Mouse (Mus musculus) ES-Bruce4 (cell line): ENCODE results near the gene Ripply3. TPM values are rescaled to one million over a fixed set of nuclear protein-coding genes. Genes with fewer than 3 reads are reported as not detected.

Source experiments
- H3K27ac ChIP-seq: 2 replicates; pipeline ENCODE4 v1.5.1; 2012; ENCODE audit warnings: low read length, inconsistent platforms; ENCODE audit not compliant: insufficient read depth
- H3K27me3 ChIP-seq: 2 replicates; pipeline ENCODE4 v1.6.1; 2012; ENCODE audit warnings: mild to moderate bottlenecking, low read length, inconsistent platforms; ENCODE audit not compliant: control insufficient read depth, poor library complexity, insufficient read depth, severe bottlenecking
- H3K36me3 ChIP-seq: 2 replicates; pipeline ENCODE4 v1.6.1; 2012; ENCODE audit warnings: inconsistent platforms, mild to moderate bottlenecking, low read length, moderate library complexity; ENCODE audit not compliant: control insufficient read depth, poor library complexity, insufficient read depth, severe bottlenecking
- H3K4me1 ChIP-seq: one replicate; pipeline ENCODE4 v1.8.1; 2011; ENCODE audit warnings: low read length; ENCODE audit not compliant: control insufficient read depth, insufficient read depth
- H3K4me3 ChIP-seq: 2 replicates; pipeline ENCODE4 v1.5.1; 2011; ENCODE audit warnings: low read depth, mild to moderate bottlenecking, low read length
- H3K9ac ChIP-seq: 2 replicates; pipeline ENCODE4 v1.6.1; 2012; ENCODE audit warnings: low read depth, mild to moderate bottlenecking, inconsistent platforms; ENCODE audit not compliant: poor library complexity, severe bottlenecking
- H3K9me3 ChIP-seq: replicated peaks from 2 replicates; pipeline ENCODE4 v1.6.1; 2012; ENCODE audit warnings: mild to moderate bottlenecking, low read length, inconsistent platforms; ENCODE audit not compliant: control insufficient read depth, poor library complexity, insufficient read depth, severe bottlenecking
- CTCF ChIP-seq: IDR thresholded peaks from one replicate; pipeline ENCODE4 v1.8.1; 2011; ENCODE audit warnings: low read depth, low read length
- EP300 ChIP-seq: IDR thresholded peaks from 2 replicates; pipeline ENCODE4 v1.6.1; 2011; ENCODE audit warnings: low read depth, low read length; ENCODE audit not compliant: insufficient read depth
- POLR2A ChIP-seq: IDR thresholded peaks from one replicate; pipeline ENCODE4 v1.8.1; 2011; ENCODE audit warnings: low read length; ENCODE audit not compliant: insufficient read depth
- polyA plus RNA-seq: library from polyadenylated mRNA; stranded (reverse); fragments of >200 nt; gene quantifications from 2 replicates; pipeline ENCODE4 v1.2.4, GENCODE M21; 2011; ENCODE audit warnings: low read depth; ENCODE audit not compliant: missing spikeins, insufficient read depth, insufficient read length

Gene Ripply3
- polyA plus RNA-seq, 1 experiment, result 0.91 TPM

DNA sequence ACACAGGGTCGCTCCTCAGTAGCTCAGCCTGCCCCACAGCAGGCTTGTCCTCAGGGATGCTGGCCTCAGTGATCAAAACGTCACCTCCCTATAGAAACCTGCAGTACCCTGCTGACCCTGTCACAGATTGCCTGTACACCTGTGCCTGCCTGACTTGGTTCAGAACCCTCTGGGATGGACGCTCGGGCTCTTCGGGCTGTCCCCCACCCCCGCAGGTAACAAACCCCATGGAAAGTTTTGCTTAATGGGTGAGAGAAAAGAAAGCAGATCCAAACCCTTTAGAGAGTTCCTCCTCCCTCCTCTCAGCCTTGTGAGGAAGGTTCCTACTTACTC, 25.1 kb upstream of the Ripply3 start:
- peak overlapping the region; percentile 26 for H3K4me3 ChIP-seq
- H3K27me3 ChIP-seq, result no peaks in the 10 kb centered on the region; the same call in 1 of the 2 replicates
- no peaks in the 10 kb centered on the region for H3K4me1 ChIP-seq
- no peak for TF ChIP-seq CTCF
- no peak for TF ChIP-seq EP300
- no peak for TF ChIP-seq POLR2A
- H3K9ac ChIP-seq, result peak overlapping the region; percentile 22; the same call in 1 of the 2 replicates
- no peak overlapping the region for H3K27ac ChIP-seq
- no peaks in the 10 kb centered on the region for H3K9me3 ChIP-seq
- no peaks in the 10 kb centered on the region for H3K36me3 ChIP-seq

DNA sequence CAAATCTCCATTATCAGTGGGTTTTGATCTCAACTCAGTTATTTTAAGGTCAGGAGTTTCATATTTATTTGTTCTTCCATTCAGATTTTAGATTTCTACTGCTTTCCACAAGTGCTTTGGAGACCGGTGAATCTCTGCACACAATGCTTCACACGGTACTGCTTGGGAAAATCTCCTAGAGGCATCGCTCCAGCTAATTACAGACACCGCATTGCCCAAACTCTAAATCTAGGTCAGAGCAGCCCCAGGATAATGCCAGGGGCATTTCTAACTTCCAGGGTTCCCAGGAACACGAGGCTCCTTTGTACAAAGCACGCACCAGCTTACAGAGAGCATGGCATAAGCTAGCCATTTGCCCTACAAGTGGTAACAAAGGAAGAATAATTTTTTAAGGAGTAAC, 20.7 kb upstream of the Ripply3 start:
- H3K4me1 ChIP-seq, result no peaks in the 10 kb centered on the region
- no peak overlapping the region for H3K4me3 ChIP-seq
- no peaks in the 10 kb centered on the region for H3K9me3 ChIP-seq
- no peaks in the 10 kb centered on the region for H3K36me3 ChIP-seq
- no peak overlapping the region for H3K9ac ChIP-seq
- H3K27me3 ChIP-seq, result no peaks in the 10 kb centered on the region; the same call in 1 of the 2 replicates
- no peak for TF ChIP-seq CTCF
- TF ChIP-seq EP300, result no peak
- TF ChIP-seq POLR2A, result no peak
- H3K27ac ChIP-seq, result no peak overlapping the region

DNA sequence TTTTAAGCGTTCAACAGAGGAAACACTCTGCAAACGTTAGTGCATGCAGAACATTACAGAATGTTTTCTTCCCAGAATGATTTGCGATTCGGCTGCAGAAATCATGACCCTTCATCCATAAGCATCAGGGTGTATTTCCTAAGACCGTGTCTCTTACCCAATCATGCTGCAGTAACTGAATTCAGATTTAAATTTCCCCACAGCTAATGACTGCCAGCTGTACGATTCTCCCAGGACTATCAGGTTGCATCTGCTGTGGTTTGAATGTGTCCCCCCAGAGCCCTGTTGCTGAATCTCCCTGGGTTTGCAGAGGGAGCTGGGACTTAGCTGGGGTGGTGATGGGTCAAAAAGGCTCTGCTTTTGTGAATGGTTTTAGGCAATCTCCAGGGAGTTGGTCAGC, 20.3 kb upstream of the Ripply3 start:
- Histone ChIP-seq H3K4me1 (no peaks in the 10 kb centered on the region), H3K9me3 (no peaks in the 10 kb centered on the region), H3K9ac (no peak overlapping the region), H3K27me3 (no peaks in the 10 kb centered on the region; the same call in 1 of the 2 replicates), H3K27ac (no peak overlapping the region), H3K36me3 (no peaks in the 10 kb centered on the region), H3K4me3 (no peak overlapping the region)
- TF ChIP-seq CTCF (no peak), POLR2A (no peak), EP300 (no peak)

DNA sequence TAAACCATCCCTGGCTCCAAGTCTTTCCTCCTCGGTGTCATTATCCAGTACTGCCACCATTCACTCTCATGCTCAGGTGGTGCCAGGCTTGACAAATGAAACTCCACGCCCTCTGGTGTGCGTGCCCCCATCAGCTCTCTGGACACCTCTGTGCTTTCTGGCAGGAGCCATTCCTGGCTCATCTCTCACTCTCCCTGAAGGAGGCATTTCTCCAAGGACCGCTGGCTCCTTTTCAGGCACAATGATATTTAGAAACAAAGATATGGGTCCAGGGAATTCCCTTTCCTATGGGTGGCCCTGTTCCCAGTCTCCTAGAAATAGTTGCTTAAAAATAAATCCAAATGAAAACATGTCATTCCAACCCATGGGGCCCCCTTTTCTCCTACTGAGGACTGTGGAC, 19.2 kb upstream of the Ripply3 start:
- no peaks in the 10 kb centered on the region; the same call in 1 of the 2 replicates for H3K27me3 ChIP-seq
- no peak for TF ChIP-seq POLR2A
- TF ChIP-seq EP300, result no peak
- no peaks in the 10 kb centered on the region for H3K9me3 ChIP-seq
- no peak overlapping the region for H3K27ac ChIP-seq
- H3K4me1 ChIP-seq, result no peaks in the 10 kb centered on the region
- H3K4me3 ChIP-seq, result no peak overlapping the region
- H3K9ac ChIP-seq, result no peak overlapping the region
- no peaks in the 10 kb centered on the region for H3K36me3 ChIP-seq

DNA sequence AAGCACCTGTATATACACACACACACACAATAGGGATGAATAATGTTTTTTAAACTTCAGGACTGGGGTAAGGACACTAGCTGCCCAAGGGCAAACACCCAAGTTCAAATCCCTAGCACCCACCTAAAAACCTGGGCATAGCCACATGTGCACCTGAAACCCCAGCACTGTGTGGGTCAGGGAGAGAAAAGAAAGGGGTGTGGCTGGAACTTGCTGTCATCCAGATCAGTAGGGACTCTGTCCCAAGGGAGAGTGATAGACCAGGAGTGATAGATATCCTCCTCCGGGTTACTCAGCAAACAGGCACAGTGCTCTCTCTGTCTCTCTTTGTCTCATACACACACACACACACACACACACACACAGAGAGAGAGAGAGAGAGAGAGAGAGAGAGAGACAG, 16.8 kb upstream of the Ripply3 start:
- Histone ChIP-seq H3K9me3 (no peaks in the 10 kb centered on the region), H3K27ac (no peak overlapping the region), H3K9ac (no peak overlapping the region), H3K4me3 (no peak overlapping the region), H3K4me1 (no peaks in the 10 kb centered on the region), H3K36me3 (no peaks in the 10 kb centered on the region), H3K27me3 (no peaks in the 10 kb centered on the region)
- no peak for TF ChIP-seq POLR2A
- TF ChIP-seq CTCF, result no peak
- no peak for TF ChIP-seq EP300

DNA sequence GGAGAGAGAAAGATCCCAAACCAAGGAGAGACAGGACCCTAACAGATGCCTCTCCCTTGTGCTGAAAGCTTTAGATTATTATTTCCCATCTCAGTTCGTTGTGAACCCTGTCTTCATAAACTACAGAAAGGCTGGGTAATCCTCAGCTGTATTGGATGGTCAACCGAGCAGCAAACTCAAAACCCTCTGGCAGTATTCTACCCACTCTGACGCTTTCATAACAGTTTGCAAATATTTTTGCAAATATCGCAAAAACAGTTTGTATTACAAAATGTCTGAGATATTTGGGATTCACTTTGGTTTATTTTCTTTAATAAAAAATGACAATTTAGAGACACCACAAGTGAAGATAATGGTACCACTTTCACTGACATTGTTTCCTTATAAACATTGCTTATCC, 16.3 kb upstream of the Ripply3 start:
- no peaks in the 10 kb centered on the region for H3K9me3 ChIP-seq
- no peaks in the 10 kb centered on the region for H3K27me3 ChIP-seq
- TF ChIP-seq EP300 (no peak), POLR2A (no peak), CTCF (no peak)
- peaks cover 2% of the 10 kb centered on the region for H3K4me1 ChIP-seq
- no peak overlapping the region for H3K27ac ChIP-seq
- no peak overlapping the region for H3K9ac ChIP-seq
- H3K4me3 ChIP-seq, result no peak overlapping the region
- H3K36me3 ChIP-seq, result no peaks in the 10 kb centered on the region
